Mouse (Mus musculus) bone marrow macrophage, adult 2 months (primary cell): ENCODE measurements around the gene Sh3pxd2a.

Experiments
- CTCF ChIP-seq: IDR thresholded peaks from 2 replicates; pipeline ENCODE4 v1.5.1; 2012; ENCODE audit warnings: low read depth, mild to moderate bottlenecking, low read length, moderate library complexity
- POLR2A ChIP-seq: IDR thresholded peaks from 2 replicates; pipeline ENCODE4 v1.6.1; 2012; ENCODE audit warnings: mild to moderate bottlenecking, low read depth, low read length, borderline replicate concordance

DNA sequence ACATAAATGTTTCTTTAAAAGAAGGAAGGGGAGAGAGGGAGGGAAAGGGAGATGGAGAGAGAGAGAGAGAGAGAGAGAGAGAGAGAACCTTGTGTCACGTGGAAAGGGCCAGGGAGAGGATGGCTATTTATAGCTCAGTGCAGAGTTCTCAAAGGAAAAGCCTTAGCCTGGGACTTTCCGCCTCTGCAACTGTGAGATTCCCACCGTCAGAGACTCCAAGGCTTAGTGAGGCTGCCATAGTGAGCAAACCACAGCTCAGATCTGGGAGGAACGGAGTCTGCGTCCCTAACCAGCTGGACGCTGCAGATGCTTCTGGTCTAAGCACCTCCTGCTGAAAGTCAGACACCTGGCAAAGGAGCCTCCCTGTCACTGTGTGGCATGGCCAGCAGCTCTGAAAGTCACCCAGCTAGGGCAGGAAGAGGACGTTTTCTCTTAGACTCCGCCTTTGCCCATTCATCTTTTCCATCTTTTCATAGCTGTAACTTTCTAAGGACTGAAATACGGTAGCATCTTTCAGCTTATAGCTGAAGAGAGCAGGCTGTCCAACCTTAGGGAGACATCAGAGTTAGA lies 21.9 kb upstream of the Sh3pxd2a start:
- TF ChIP-seq POLR2A (no peak), CTCF (no peak)
